Mouse (Mus musculus): ENCODE data around the gene Taok1.

Gene Taok1

DNA sequence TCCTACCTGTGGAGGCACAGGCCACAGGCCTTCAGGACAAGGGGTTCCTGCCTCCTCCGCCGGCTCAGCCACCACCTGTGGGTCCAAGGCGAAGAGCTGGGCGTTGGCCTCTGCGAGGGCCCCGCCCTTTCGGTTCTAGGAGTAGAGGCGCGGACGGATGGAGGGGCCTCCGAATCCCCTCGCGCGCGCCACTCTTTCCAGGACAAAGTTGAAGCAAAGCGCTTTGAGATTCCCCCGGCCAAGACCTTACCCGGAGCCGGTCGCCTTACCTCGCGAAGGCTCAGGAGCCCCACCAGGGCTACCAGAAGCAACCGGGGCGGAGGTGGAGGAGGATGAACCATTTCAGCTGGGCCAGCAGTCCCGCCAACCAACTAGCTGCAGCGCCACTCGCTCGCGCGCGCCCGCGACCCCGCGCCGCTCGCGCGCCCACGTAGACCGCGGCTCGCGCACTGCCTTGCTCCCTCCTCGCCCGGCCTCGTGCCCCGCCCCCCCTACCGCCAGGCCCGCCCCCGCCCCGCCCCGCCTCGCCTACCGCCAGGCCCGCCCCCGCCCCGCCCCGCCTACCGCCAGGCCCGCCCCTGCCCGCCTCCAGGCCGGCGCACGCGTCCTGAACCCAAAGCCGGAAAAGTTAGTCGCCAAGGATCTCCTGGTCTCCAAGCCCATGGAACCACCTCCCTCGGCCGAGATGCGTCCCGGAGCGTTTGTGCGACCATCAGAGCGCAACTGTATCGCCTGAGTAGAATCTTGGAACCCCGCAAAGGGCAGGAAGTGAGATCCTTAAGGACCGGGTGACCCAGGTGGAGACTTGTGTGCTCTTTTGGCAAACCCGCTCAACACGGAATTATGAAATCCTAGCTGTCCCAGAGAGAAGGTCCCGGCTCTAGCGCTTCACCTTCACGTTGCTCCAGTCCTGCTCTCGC is 94.5 kb downstream of the Taok1 start:
- in situ Hi-C loops (cut with MboI; ENCODE audit: unreplicated experiment in 2 of 2), result loop anchor here in 1 of 2 experiments (5.0 kb wide), 1 partner anchor 99 kb away; no protein-coding TSS in a partner anchor

DNA sequence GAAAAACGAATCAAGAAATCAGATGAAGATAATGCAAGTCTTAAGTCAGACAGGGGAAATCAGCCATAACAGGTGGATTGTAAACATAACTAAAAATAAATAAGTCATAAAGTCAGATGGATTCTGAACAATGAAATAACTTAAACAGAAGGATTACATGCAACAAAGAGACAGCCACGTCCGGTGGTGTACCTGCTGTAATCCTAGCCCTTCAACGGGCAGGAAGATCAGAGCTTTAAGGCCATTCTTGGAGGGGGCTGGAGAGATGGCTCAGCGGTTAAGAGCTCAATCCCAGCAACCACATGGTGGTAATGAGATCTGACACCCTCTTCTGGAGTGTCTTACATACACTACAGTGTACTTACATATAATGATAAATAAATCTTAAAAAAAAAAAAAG is 96.3 kb downstream of the Taok1 start:
- in situ Hi-C loops (cut with MboI; ENCODE audit: unreplicated experiment in 2 of 2), result loop anchor here in 1 of 2 experiments (5.0 kb wide), 1 partner anchor 101 kb away; no protein-coding TSS in a partner anchor

DNA sequence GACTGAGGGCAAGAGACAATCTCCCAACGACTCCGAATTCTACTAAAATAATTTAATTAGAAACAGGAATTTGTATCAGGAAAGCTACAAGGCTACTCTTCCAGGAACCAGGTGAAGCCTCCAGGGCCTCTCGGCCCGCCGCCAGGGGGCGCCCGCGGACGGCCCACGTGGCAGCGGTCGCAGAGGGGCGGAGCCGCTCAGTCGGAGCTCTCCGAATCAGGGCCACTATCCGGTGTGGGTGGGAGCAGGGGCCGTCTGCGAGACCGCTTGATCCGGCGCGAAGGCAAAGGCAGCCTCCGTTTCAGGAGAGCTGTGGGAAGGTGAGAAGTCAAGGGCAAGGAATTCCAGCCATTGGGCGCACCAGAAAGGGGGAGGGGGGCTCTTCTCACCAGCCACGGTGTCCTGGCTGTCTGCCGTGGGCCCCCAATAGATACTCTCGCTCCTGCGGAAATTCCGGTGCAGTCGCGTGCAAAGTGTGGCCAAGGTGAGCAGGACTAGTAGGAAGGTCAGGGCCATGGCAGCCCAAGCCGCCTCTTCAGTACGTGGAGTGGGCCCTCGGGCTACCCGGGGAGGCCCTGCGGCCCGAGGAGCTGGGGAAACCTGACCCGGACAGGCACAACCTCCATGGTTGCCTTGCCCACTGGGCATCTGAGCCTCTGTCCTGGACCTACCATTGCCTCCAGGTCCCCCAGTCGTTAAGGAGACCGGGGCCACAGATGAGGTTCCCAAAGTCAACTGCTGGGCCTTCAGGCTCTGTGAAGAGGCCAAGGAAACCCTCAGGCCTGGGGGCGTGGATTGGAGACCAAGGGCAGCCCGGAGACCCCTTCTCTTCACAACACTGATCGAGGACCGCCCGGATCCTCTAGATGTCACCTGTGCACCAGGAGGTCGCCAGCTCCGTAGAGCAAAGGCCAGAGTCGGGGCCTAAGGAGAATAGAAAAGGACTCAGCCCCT is 99.3 kb downstream of the Taok1 start:
- in situ Hi-C loops (cut with MboI; ENCODE audit: unreplicated experiment in 2 of 2), result loop anchor here (10.0 kb wide), 2 partner anchors 126 to 276 kb away; partner anchors contain the start of gene Gm10277 (in 1 of the 2)

DNA sequence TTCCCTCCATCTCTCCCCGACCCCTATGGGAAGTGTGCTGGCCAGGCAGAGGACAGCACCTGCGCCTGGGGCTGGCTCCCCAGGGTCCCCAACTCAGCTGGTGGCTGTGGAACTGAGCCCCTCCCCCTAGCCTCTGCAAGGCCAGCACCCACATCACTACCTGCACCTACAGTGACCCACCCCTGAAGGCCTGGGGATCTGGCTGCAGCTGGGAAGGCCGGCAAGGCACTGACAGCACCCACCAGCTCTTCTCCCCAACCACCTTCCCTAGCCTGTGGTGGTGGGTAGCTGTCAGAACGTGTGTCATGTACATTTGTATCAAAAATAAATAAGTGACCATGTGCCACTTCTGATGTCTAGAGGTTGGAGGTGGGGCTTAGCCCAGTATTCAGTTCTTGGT is 100.2 kb downstream of the Taok1 start:
- in situ Hi-C loops (cut with MboI; ENCODE audit: unreplicated experiment in 2 of 2), result loop anchor here (10.0 kb wide), 2 partner anchors 127 to 277 kb away; partner anchors contain the start of gene Gm10277 (in 1 of the 2)

DNA sequence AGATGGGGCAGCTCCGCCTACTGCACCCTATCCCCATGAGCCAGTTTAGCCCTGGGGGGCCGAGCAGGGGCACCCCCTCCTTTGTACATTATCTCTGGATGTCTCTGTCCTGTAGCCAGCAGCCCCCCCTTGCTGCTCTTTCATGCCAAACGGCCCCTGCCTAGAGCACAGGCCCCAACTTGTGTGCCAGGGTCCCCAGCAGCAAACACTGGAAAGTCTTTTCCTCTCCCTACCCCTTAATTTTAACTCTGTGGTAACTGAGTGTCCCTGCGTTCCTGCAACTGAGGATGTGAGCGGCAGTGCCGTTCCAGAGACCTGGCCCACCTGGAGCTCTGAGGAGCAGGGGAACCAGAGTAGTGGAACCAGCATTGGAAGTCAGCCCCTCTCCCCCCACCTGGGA is 100.7 kb downstream of the Taok1 start:
- in situ Hi-C loops (cut with MboI; ENCODE audit: unreplicated experiment in 2 of 2), result loop anchor here (10.0 kb wide), 2 partner anchors 128 to 278 kb away; partner anchors contain the start of gene Gm10277 (in 1 of the 2)

DNA sequence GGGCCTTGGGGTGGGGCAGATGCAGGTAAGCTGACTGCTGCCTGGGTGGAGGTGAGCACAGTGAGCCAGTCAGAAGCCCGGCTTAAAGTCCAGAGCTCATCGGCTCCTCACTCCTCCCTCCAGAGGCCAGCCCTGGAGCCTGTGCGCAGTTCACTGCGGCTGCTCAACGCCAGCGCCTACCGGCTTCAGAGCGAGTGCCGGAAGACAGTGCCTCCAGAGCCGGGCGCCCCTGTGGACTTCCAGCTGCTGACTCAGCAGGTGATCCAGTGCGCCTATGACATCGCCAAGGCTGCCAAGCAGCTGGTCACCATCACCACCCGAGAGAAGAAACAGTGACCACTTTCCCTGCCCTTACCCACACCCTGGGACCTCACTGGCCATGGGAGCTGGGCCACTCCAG is 101.3 kb downstream of the Taok1 start:
- in situ Hi-C loops (cut with MboI; ENCODE audit: unreplicated experiment in 2 of 2), result loop anchor here (10.0 kb wide), 2 partner anchors 129 to 279 kb away; partner anchors contain the start of gene Gm10277 (in 1 of the 2)

DNA sequence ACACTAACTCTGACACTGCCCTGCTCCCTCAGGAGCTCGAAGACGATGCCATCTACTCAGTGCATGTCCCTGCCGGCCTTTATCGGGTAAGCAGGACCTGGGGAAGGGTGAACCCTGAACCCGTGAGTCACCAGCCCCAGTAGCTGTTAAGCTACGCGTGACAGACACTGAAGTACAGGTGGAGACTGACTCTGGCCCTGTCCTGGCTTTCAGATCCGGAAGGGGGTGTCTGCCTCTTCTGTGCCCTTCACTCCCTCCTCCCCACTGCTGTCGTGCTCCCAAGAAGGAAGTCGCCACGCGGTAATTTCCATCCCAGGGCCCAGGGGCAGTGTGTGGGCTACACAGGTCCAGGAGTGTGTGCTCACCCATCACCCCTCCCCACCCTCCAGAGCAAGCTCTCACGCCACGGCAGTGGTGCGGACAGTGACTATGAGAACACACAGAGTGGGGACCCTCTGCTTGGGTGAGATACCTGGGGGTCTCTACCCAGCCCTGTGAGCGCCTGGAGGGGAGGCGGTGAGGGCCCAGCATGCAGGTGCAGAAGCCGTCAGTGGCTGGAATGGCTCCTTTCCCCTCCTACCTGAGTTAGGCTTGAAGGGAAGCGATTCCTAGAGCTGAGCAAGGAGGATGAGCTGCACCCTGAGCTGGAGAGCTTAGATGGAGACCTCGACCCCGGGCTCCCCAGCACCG is 102.2 kb downstream of the Taok1 start:
- in situ Hi-C loops (cut with MboI; ENCODE audit: unreplicated experiment in 2 of 2), result loop anchor here (10.0 kb wide), 2 partner anchors 129 to 279 kb away; partner anchors contain the start of gene Gm10277 (in 1 of the 2)

DNA sequence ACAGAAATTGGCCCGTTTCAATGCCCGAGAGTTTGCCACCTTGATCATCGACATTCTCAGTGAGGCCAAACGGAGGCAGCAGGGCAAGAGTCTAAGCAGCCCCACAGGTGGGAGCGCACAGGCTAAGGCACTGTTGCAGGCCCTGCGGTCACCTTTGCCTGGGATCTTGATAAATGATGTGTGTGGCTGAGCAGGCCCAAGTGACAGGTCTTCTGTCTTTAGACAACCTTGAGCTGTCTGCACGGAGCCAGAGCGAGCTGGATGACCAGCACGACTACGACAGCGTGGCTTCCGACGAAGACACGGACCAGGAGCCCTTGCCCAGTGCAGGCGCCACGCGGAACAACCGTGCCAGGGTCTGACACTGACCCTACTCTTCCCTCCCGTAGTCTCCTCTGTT is 103.2 kb downstream of the Taok1 start:
- in situ Hi-C loops (cut with MboI; ENCODE audit: unreplicated experiment in 2 of 2), result loop anchor here (5.0 to 10.0 kb wide), 4 partner anchors 37 to 280 kb away; partner anchors contain the start of genes Coro6 (in 1 of the 2) and Gm10277 (in 1 of the 2)

DNA sequence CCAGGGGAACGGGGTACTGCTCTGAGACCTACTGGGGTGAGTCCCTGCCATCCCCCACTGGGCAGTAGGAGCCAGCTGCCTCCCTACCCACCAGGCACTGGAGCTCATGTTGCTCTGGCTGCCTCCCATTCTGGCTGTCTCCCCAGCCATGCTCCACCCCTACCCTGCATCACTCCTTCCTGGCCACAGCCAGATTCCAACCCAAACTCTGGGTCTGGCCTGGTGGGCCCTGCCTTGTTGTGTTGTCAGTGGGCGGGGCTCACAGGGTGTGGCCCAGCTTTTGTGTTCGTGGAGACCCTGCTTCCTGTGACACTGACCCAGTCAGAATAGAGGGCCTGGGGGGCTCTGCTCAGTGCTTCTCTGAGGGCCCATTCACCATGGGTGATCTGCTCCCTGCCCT is 104.1 kb downstream of the Taok1 start:
- in situ Hi-C loops (cut with MboI; ENCODE audit: unreplicated experiment in 2 of 2), result loop anchor here (5.0 to 10.0 kb wide), 4 partner anchors 36 to 281 kb away; partner anchors contain the start of genes Coro6 (in 1 of the 2) and Gm10277 (in 1 of the 2)

DNA sequence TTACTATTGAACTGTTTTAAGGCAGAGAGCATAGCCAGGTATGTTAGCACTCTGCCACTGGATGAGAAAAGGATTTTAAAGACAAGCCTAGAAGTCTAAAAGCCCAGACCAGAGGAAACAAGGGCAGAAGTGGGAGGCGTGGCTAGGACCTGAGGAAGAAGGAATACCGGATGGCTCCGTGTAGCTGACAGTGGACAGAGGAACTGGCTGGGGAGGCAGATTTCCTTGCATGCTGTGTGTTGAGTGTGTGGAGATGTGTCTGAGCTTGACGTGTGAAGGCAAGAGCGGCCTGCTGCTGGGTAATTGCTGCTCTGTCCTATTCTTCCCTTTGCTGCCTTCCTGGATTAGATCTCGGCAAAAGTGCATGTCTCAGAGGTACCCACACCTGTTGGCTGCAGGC is 105.1 kb downstream of the Taok1 start:
- in situ Hi-C loops (cut with MboI; ENCODE audit: unreplicated experiment in 2 of 2), result loop anchor here (5.0 to 10.0 kb wide), 4 partner anchors 35 to 282 kb away; partner anchors contain the start of genes Coro6 (in 1 of the 2) and Gm10277 (in 1 of the 2)

DNA sequence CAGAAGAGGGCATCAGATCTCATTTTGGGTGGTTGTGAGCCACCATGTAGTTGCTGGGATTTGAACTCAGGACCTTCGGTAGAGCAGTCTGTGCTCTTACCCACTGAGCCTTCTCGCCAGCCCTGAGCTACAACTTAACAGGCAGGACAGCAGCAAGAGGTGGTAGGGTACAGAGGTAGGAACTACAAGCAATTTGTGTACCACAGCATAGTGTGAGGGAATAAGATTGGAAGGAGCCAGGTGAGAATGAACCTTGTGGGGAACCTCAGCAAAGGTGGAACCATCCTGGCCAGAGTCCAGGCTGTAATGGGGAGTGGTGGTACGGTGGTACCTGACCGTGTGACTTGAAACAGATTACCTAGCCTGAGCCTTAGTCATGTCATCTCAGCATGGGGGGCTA is 105.6 kb downstream of the Taok1 start:
- in situ Hi-C loops (cut with MboI; ENCODE audit: unreplicated experiment in 2 of 2), result loop anchor here (5.0 to 10.0 kb wide), 4 partner anchors 35 to 283 kb away; partner anchors contain the start of genes Coro6 (in 1 of the 2) and Gm10277 (in 1 of the 2)

DNA sequence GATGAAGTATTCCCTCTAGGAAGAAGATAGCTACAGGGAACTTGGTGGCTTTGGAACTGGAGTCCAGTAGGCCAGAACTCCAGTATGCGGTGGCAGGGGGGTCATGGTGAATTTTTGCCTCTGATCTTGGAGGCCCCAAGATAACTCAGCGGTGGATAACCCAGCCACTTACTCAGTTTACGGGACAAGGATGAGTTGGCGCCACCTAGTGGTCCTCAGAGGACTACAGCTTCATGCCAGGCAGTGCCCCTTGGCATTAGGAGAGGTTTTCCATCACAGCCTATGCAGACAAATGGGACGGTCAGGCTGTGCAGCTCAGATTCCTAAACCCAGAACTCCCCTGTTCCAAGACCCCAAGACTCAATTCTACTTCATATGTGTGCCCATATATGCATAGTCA is 106.2 kb downstream of the Taok1 start:
- in situ Hi-C loops (cut with MboI; ENCODE audit: unreplicated experiment in 2 of 2), result loop anchor here (5.0 to 10.0 kb wide), 4 partner anchors 34 to 283 kb away; partner anchors contain the start of genes Coro6 (in 1 of the 2) and Gm10277 (in 1 of the 2)

DNA sequence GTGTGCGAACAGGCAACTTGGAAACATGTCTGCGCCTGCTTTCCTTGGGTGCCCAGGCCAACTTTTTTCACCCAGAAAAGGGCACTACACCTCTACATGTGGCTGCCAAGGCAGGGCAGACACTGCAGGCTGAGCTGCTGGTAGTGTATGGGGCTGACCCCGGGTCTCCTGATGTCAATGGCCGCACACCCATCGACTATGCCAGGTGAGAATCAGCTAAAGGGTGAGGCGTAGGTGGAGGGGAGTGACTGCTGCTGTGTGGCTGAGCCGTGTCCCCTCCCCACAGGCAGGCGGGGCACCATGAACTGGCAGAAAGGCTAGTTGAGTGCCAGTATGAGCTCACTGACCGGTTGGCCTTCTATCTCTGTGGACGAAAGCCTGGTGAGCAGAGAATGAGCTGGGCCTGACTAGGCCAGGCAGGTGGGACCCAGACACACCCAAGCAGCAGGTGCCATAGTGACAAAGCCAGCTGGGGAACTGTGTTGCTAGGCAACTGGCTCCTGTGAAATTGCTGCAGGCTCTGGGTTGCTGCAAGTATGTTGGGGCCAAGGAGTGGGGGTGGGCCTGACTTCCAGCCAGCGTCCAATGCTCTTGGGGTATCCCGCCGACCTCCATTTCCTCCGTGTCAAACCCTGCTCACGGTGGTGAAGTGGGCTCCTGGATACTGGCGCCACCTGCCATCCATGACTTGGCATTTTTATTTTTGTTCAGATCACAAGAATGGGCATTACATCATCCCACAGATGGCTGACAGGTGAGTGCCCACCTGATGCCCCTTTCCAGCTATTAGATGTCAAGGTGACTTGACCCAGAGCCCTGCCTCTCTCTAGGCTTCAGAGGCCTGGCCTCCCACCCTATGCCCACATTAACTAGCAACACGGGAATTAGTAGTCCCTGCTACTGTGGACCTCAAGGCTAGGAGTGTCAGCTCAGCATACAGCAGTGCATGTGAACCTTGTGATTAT is 107.0 kb downstream of the Taok1 start:
- in situ Hi-C loops (cut with MboI; ENCODE audit: unreplicated experiment in 2 of 2), result loop anchor here (5.0 to 10.0 kb wide), 4 partner anchors 33 to 284 kb away; partner anchors contain the start of genes Coro6 (in 1 of the 2) and Gm10277 (in 1 of the 2)

DNA sequence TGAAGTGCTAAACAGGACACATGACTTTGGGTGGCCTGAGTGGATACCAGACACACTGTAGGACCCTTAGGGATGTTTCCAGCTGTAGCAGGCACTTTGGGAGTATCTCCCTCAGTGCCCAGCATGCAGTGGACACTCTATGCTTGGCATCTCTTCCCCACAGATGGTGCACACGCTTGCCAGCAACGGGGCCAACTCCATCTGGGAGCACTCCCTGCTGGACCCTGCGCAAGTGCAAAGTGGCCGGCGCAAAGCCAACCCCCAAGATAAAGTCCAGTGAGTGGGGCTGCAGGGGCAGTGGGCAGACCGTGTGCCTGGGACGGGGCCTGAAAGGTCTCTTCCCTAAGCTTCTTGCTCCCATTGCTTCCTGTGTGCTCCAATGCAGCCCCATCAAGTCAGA is 108.3 kb downstream of the Taok1 start:
- in situ Hi-C loops (cut with MboI; ENCODE audit: unreplicated experiment in 2 of 2), result loop anchor here in 1 of 2 experiments (10.0 kb wide), 1 partner anchor 295 kb away; no protein-coding TSS in a partner anchor

DNA sequence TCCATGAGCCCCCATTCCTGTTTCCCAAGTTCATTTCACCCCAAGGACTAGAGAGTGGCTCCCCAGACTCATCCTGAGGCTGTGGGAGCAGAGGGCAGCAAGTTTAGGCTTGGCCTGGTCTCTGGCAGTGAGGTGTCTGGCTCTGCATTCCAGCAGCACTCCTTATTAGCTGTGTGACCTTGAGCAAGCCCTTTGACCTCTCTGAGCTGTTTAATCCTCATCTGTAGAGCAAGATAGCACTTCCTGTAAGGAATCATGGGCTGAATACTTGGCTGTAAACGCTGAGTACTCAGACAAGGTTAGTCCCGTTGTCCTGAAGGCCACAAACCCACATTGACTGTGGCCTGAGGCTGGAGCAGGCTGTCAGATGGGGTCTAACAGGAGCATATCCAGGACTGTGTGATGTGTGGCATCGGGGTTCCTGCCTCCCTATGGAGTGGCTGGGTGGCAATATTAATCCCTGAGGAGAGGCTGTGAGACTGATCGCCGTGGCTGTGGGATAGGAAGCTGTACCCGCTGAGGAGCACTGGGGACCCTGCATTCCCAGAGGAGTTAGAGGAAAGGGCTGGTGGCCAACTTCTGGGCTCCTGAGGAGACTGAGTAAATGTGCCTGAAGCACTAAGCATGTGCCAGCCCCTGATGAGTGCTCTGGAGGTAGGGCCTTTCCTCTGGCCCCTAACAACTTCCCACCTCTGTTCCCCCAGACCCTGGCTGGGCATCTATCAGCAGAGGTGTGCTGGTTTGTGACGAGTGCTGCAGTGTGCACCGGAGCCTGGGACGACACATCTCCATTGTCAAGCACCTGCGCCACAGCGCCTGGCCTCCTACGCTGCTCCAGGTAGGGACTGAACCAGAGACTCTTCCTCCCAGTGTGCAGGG is 109.1 kb downstream of the Taok1 start:
- in situ Hi-C loops (cut with MboI; ENCODE audit: unreplicated experiment in 2 of 2), result loop anchor here in 1 of 2 experiments (10.0 kb wide), 1 partner anchor 296 kb away; no protein-coding TSS in a partner anchor

DNA sequence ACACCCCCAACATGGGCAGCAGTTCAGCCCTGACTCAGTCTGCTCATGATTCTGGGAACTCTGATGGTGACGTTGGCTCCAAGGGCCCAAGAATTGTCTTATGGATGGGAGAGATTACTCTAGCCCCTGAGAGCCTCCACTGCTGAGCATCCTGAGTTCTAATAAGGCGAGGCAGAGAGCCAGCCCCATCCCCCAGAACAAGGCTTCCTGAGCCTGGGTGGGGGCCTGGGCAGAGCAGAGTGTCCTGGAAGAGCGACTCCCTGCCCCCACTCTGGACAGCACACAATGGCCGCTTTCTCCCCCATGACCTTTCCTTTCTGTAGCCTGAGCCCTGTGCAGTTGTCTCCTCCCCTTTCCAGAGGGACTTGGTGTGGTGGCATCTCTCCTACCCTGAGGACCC is 109.8 kb downstream of the Taok1 start:
- in situ Hi-C loops (cut with MboI; ENCODE audit: unreplicated experiment in 2 of 2), result loop anchor here in 1 of 2 experiments (10.0 kb wide), 1 partner anchor 297 kb away; no protein-coding TSS in a partner anchor

DNA sequence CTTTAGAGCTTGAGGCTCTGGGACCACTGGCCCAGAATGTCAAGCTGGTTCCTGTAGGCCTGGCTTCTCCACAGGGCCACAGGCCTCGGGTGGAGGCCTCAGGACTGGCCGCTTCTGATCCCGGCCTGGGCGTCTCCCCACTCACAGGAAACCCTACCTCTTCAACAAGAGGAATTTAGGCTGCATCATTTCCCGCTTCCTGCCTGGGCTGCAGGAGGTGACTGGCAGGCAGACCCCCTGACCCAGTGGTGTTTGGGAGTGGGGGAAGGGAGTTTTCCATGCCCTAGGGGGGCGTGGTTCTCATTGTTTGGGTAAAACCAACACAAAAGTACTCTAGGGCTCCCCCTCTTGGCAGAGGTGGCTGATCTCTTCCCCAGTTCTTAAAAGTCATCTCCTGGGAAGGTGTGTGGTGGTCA is 110.3 kb downstream of the Taok1 start:
- in situ Hi-C loops (cut with MboI; ENCODE audit: unreplicated experiment in 2 of 2), result loop anchor here in 1 of 2 experiments (10.0 kb wide), 1 partner anchor 297 kb away; no protein-coding TSS in a partner anchor
